Mouse (Mus musculus) kidney, embryonic 15.5 days (tissue): ENCODE results near the gene Hs6st3. TPM values are rescaled to one million over a fixed set of nuclear protein-coding genes. Genes with fewer than 3 reads are reported as not detected.
A peak's percentile ranks its signal among the peaks of the same experiment; 100 is the strongest.

Source experiments
- ATAC-seq: fragments of 200-750 bp; cut with Nextera tagmentation; replicated peaks from 2 replicates; pipeline ENCODE4 v1.8.0; 2017; ENCODE audit warnings: moderate TSS enrichment; ENCODE audit not compliant: low FRiP score
- H3K27ac ChIP-seq: fragments of 300-500 bp; sonication (generic); 2 replicates; pipeline ENCODE4 v1.5.1; 2015; ENCODE audit warnings: mild to moderate bottlenecking, inconsistent platforms
- H3K27me3 ChIP-seq: fragments of 300-500 bp; sonication (generic); 2 replicates; pipeline ENCODE4 v1.6.1; 2015; ENCODE audit warnings: inconsistent platforms
- H3K36me3 ChIP-seq: fragments of 300-500 bp; sonication (generic); 2 replicates; pipeline ENCODE4 v1.6.1; 2015; ENCODE audit warnings: inconsistent platforms
- H3K4me1 ChIP-seq: fragments of 300-500 bp; sonication (generic); 2 replicates; pipeline ENCODE4 v1.6.1; 2015; ENCODE audit warnings: inconsistent platforms
- H3K4me2 ChIP-seq: fragments of 300-500 bp; sonication (generic); 2 replicates; pipeline ENCODE4 v1.6.1; 2015; ENCODE audit warnings: moderate library complexity, mild to moderate bottlenecking, inconsistent platforms
- H3K4me3 ChIP-seq: fragments of 300-500 bp; sonication (generic); replicated peaks from 2 replicates; pipeline ENCODE4 v1.5.1; 2015; ENCODE audit warnings: mild to moderate bottlenecking, inconsistent platforms
- H3K9ac ChIP-seq: fragments of 300-500 bp; sonication (generic); 2 replicates; pipeline ENCODE4 v1.6.1; 2015; ENCODE audit warnings: mild to moderate bottlenecking, inconsistent platforms
- H3K9me3 ChIP-seq: fragments of 300-500 bp; sonication (generic); replicated peaks from 2 replicates; pipeline ENCODE4 v1.6.1; 2016; ENCODE audit warnings: inconsistent platforms
- WGBS: fragments of 180-500 bp; shearing (Covaris S2); methylation state at CpG from one replicate; pipeline ENCODE4 v1.1.7; 2015; ENCODE audit warnings: mixed read lengths; 5-methylcytosine and 5-hydroxymethylcytosine counted together
- polyA plus RNA-seq: library from polyadenylated mRNA; unstranded; fragments of >200 nt; fragmentation: Nextera tagmentation; extraction: Ambion mirVana; gene quantifications from 2 replicates; pipeline ENCODE4 v1.2.1, GENCODE M21; 2015

Hs6st3 gene
- polyA plus RNA-seq, 1 experiment from 2014 or later, result 0.09 TPM

GRCm38 (mm10) chr14:119779982-119780588, 641.9 kb downstream of the Hs6st3 start:
- Histone ChIP-seq H3K9me3 (no peaks in the 10 kb centered on the region), H3K27me3 (no peaks in the 10 kb centered on the region), H3K4me1 (no peaks in the 10 kb centered on the region), H3K27ac (no peak overlapping the region), H3K36me3 (no peaks in the 10 kb centered on the region), H3K4me3 (no peak overlapping the region), H3K4me2 (no peak overlapping the region), H3K9ac (no peak overlapping the region)
- ATAC-seq, result no peak
- WGBS, result 75% methylated on average over 12 of the region's 12 CpGs

GRCm38 (mm10) chr14:119781111-119781510, 643.0 kb downstream of the Hs6st3 start:
- Histone ChIP-seq H3K9me3 (no peaks in the 10 kb centered on the region), H3K4me2 (no peak overlapping the region), H3K27ac (no peak overlapping the region), H3K4me1 (no peaks in the 10 kb centered on the region), H3K27me3 (no peaks in the 10 kb centered on the region), H3K36me3 (no peaks in the 10 kb centered on the region), H3K9ac (no peak overlapping the region), H3K4me3 (no peak overlapping the region)
- WGBS, result 85% methylated on average over 1 of the region's 1 CpGs
- ATAC-seq, result no peak

GRCm38 (mm10) chr14:119789457-119789856, 651.3 kb downstream of the Hs6st3 start:
- H3K4me3 ChIP-seq, result no peak overlapping the region
- ATAC-seq, result no peak
- H3K9me3 ChIP-seq, result no peaks in the 10 kb centered on the region
- no peak overlapping the region for H3K4me2 ChIP-seq
- no peak overlapping the region for H3K27ac ChIP-seq
- no peaks in the 10 kb centered on the region for H3K36me3 ChIP-seq
- no peaks in the 10 kb centered on the region for H3K27me3 ChIP-seq
- no peaks in the 10 kb centered on the region for H3K4me1 ChIP-seq
- WGBS, result 93% methylated on average over 8 of the region's 8 CpGs
- no peak overlapping the region for H3K9ac ChIP-seq

GRCm38 (mm10) chr14:119797172-119797850, 659.2 kb downstream of the Hs6st3 start:
- ATAC-seq, result peak; percentile 69
- Histone ChIP-seq H3K4me2 (no peak overlapping the region), H3K9ac (no peak overlapping the region), H3K27me3 (no peaks in the 10 kb centered on the region), H3K4me1 (peaks cover 8% of the 10 kb centered on the region; the same call in 1 of the 2 replicates), H3K9me3 (no peaks in the 10 kb centered on the region), H3K27ac (no peak overlapping the region), H3K4me3 (no peak overlapping the region), H3K36me3 (no peaks in the 10 kb centered on the region)
- 14% methylated on average over 9 of the region's 9 CpGs for WGBS

- no peak overlapping the region for H3K4me2 ChIP-seq
- no peak overlapping the region for H3K4me3 ChIP-seq
- H3K36me3 ChIP-seq, result no peaks in the 10 kb centered on the region
- H3K9me3 ChIP-seq, result no peaks in the 10 kb centered on the region
- H3K4me1 ChIP-seq, result peaks cover 8% of the 10 kb centered on the region; the same call in 1 of the 2 replicates
- H3K9ac ChIP-seq, result no peak overlapping the region
- no peaks in the 10 kb centered on the region for H3K27me3 ChIP-seq
- no peak for ATAC-seq
- 89% methylated on average over 11 of the region's 11 CpGs for WGBS
- H3K27ac ChIP-seq, result no peak overlapping the region
These were observed 660.4 kb downstream of the Hs6st3 start for GRCm38 (mm10) chr14:119798561-119798960.

- WGBS, result 41% methylated on average over 11 of the region's 11 CpGs
- Histone ChIP-seq H3K27me3 (no peaks in the 10 kb centered on the region), H3K9ac (no peak overlapping the region), H3K4me1 (peaks cover 8% of the 10 kb centered on the region; the same call in 1 of the 2 replicates), H3K9me3 (no peaks in the 10 kb centered on the region), H3K4me2 (no peak overlapping the region), H3K27ac (no peak overlapping the region), H3K4me3 (no peak overlapping the region), H3K36me3 (no peaks in the 10 kb centered on the region)
- no peak for ATAC-seq
These were observed 662.7 kb downstream of the Hs6st3 start for GRCm38 (mm10) chr14:119800856-119801255.

- H3K9me3 ChIP-seq, result no peaks in the 10 kb centered on the region
- H3K27ac ChIP-seq, result no peak overlapping the region
- H3K4me1 ChIP-seq, result no peaks in the 10 kb centered on the region
- H3K4me3 ChIP-seq, result no peak overlapping the region
- no peak overlapping the region for H3K9ac ChIP-seq
- H3K36me3 ChIP-seq, result no peaks in the 10 kb centered on the region
- 93% methylated on average over 4 of the region's 4 CpGs for WGBS
- ATAC-seq, result no peak
- H3K27me3 ChIP-seq, result no peaks in the 10 kb centered on the region
- H3K4me2 ChIP-seq, result no peak overlapping the region
These were observed 675.8 kb downstream of the Hs6st3 start for GRCm38 (mm10) chr14:119813898-119814297.

- Histone ChIP-seq H3K27ac (no peak overlapping the region), H3K9me3 (no peaks in the 10 kb centered on the region), H3K4me2 (no peak overlapping the region), H3K9ac (no peak overlapping the region), H3K36me3 (no peaks in the 10 kb centered on the region), H3K27me3 (no peaks in the 10 kb centered on the region), H3K4me3 (no peak overlapping the region), H3K4me1 (no peaks in the 10 kb centered on the region)
- 74% methylated on average over 5 of the region's 5 CpGs for WGBS
- ATAC-seq, result no peak
These were observed 677.5 kb downstream of the Hs6st3 start for GRCm38 (mm10) chr14:119815616-119816015.

- Histone ChIP-seq H3K9me3 (no peaks in the 10 kb centered on the region), H3K9ac (no peak overlapping the region), H3K4me1 (no peaks in the 10 kb centered on the region), H3K36me3 (no peaks in the 10 kb centered on the region), H3K27ac (no peak overlapping the region), H3K27me3 (no peaks in the 10 kb centered on the region), H3K4me2 (no peak overlapping the region), H3K4me3 (no peak overlapping the region)
- WGBS, result 47% methylated on average over 6 of the region's 6 CpGs
- ATAC-seq, result 0 out of 2 replicates have a peak, but pooled peaks have one; percentile 43
These were observed 682.4 kb downstream of the Hs6st3 start for GRCm38 (mm10) chr14:119820562-119820961.

- Histone ChIP-seq H3K9ac (no peak overlapping the region), H3K9me3 (no peaks in the 10 kb centered on the region)
- 45% methylated on average over 19 of the region's 19 CpGs for WGBS
These were observed 693.2 kb downstream of the Hs6st3 start for GRCm38 (mm10) chr14:119831165-119832011.

GRCm38 (mm10) chr14:119832012-119832325, 693.8 kb downstream of the Hs6st3 start:
- Histone ChIP-seq H3K27me3 (no peaks in the 10 kb centered on the region), H3K4me3 (no peak overlapping the region), H3K9me3 (no peaks in the 10 kb centered on the region), H3K36me3 (no peaks in the 10 kb centered on the region), H3K4me2 (peak overlapping the region; percentile 33), H3K27ac (0 out of 2 replicates have a peak overlapping the region, but pooled peaks have one; percentile 13), H3K4me1 (peaks cover 15% of the 10 kb centered on the region), H3K9ac (no peak overlapping the region)
- 69% methylated on average over 7 of the region's 7 CpGs for WGBS
- ATAC-seq, result no peak

More at GRCm38 (mm10) chr14:119831165-119832011, 693.2 kb downstream of the Hs6st3 start:
- Histone ChIP-seq H3K4me1 (peaks cover 15% of the 10 kb centered on the region), H3K4me2 (peak overlapping the region; percentile 33), H3K27me3 (no peaks in the 10 kb centered on the region), H3K4me3 (no peak overlapping the region), H3K27ac (0 out of 2 replicates have a peak overlapping the region, but pooled peaks have one; percentile 13), H3K36me3 (no peaks in the 10 kb centered on the region)
- peak; percentile 76 for ATAC-seq

GRCm38 (mm10) chr14:119832940-119833339, 694.8 kb downstream of the Hs6st3 start:
- H3K9ac ChIP-seq, result no peak overlapping the region
- no peaks in the 10 kb centered on the region for H3K36me3 ChIP-seq
- peak; percentile 79 for ATAC-seq
- WGBS, result 44% methylated on average over 9 of the region's 9 CpGs
- H3K4me1 ChIP-seq, result peaks cover 15% of the 10 kb centered on the region
- H3K27me3 ChIP-seq, result no peaks in the 10 kb centered on the region
- H3K9me3 ChIP-seq, result no peaks in the 10 kb centered on the region
- H3K4me3 ChIP-seq, result no peak overlapping the region
- H3K27ac ChIP-seq, result no peak overlapping the region
- no peak overlapping the region for H3K4me2 ChIP-seq
